Mouse (Mus musculus) embryonic fibroblast, embryonic 13.5 days (primary cell): ENCODE measurements around the gene Kat7.

Experiments
- CTCF ChIP-seq: IDR thresholded peaks from 2 replicates; pipeline ENCODE4 v1.5.1; 2011; ENCODE audit warnings: mild to moderate bottlenecking, control low read depth, low read length, moderate library complexity, borderline replicate concordance; ENCODE audit not compliant: insufficient read depth
- POLR2A ChIP-seq: IDR thresholded peaks from 2 replicates; pipeline ENCODE4 v1.6.1; 2011; ENCODE audit warnings: low read depth, mild to moderate bottlenecking, control low read depth, low read length, moderate library complexity

GRCm38 (mm10) chr11:95320010-95320409 lies 10.0 kb upstream of the Kat7 start:
- TF ChIP-seq CTCF (no peak), POLR2A (no peak)
